Mouse (Mus musculus): Measurements from ENCODE around the gene Wfdc16.

GRCm38 (mm10) chr2:164621775-164622174, 16.8 kb downstream of the Wfdc16 start:
- TF ChIP-seq CTCF (IDR thresholded peaks at IDR 0.05; ENCODE audit: control insufficient read depth, insufficient read depth, insufficient replicate concordance, low read depth, low read length), result no peak
- TF ChIP-seq POLR2A (IDR thresholded peaks at IDR 0.05; ENCODE audit: control insufficient read depth, low read depth, low read length), result no peak

Data from testis, adult 2 months (tissue).